Comparison of ENCODE assay signal across 11 mouse cellular contexts in the genomic region with DNA sequence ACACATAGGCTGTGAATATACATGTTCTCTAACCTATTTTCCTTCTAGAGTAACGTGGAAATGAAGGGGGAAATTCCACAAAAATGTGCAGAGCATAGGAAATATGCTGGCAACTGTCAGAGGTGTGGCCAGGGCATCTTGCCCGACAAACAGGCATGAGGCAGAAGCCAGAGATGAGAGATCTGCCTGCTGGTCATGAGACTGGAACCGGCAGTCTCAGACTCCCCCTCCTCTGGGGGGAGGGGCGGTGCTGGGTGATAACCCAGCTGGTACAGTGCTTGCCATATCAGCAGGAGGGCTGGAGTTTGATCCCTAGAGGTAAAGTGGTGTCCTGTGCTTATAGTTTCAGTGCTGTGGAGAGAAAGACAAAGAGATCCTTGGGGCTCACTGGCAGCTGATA. TPM values are rescaled to one million over a fixed set of nuclear protein-coding genes. Genes with fewer than 3 reads are reported as not detected.
A peak's percentile ranks its signal among the peaks of the same experiment; 100 is the strongest.
DNase-seq lines count a peak whose midpoint lies in the region; ATAC-seq lines count a peak whose summit lies in the region.
"Had no signal": no experiment of that assay in that cellular context is flagged by ENCODE, and none has a peak within 500 bp of the region (broad histone marks: within the 10 kb centered on the region; RNA-seq: fewer than 3 reads in every experiment).

No protein-coding gene starts in this region.

- no peak for ATAC-seq in kidney, embryonic 15.5 days (replicated peaks; ENCODE audit: low FRiP score)
- ATAC-seq in megakaryocyte-erythroid progenitor cell, adult 5-6 weeks (replicated peaks; ENCODE audit: low FRiP score, low TSS enrichment, poor library complexity, severe bottlenecking): 0 out of 2 replicates have a peak, but pooled peaks have one; percentile 47
- no peak for ATAC-seq in forebrain, embryonic 14.5 days

- H3K27me3 ChIP-seq in kidney, embryonic 15.5 days: no peaks in the 10 kb centered on the region
- H3K27me3 ChIP-seq in forebrain, embryonic 14.5 days (replicated peaks; ENCODE audit: control insufficient read depth, insufficient read depth, low read length): no peaks in the 10 kb centered on the region
- H3K27me3 ChIP-seq: heart, embryonic 15.5 days had no signal

- peak; percentile 25 to 41 for DNase-seq in kidney, adult 8-10 months
- DNase-seq in ovary, adult 18-20 months (ENCODE audit: low spot score): peak; percentile 18
- DNase-seq in ovary, postnatal 14 days (ENCODE audit: low spot score): no peak
- DNase-seq in R1 (ENCODE audit: low read depth, low spot score): peak; percentile 32
- DNase-seq in forebrain, embryonic 14.5 days (ENCODE audit: low spot score): no peak
- DNase-seq: cerebellum, adult 9-10 months; thymus, postnatal 36 days had no signal

- 36% methylated on average over 4 of the region's 4 CpGs for WGBS in kidney, embryonic 15.5 days
- 43% methylated on average over 4 of the region's 4 CpGs for WGBS in forebrain, embryonic 14.5 days

- no peak overlapping the region for H3K4me3 ChIP-seq in kidney, embryonic 15.5 days (replicated peaks)
- no peak overlapping the region for H3K4me3 ChIP-seq in forebrain, embryonic 14.5 days (ENCODE audit: low read depth, low read length)
- H3K4me3 ChIP-seq: heart, embryonic 15.5 days had no signal

- H3K27ac ChIP-seq in kidney, embryonic 15.5 days: no peak overlapping the region
- no peak overlapping the region for H3K27ac ChIP-seq in forebrain, embryonic 14.5 days (ENCODE audit: low read depth, low read length)
- H3K27ac ChIP-seq: heart, embryonic 15.5 days; liver, embryonic 14.5 days had no signal

- no peak overlapping the region for H3K4me2 ChIP-seq in kidney, embryonic 15.5 days
- H3K4me2 ChIP-seq in forebrain, embryonic 14.5 days (ENCODE audit: low read length): no peak overlapping the region
- H3K4me2 ChIP-seq: heart, embryonic 15.5 days had no signal

- H3K36me3 ChIP-seq in kidney, embryonic 15.5 days: no peaks in the 10 kb centered on the region
- no peaks in the 10 kb centered on the region for H3K36me3 ChIP-seq in forebrain, embryonic 14.5 days (ENCODE audit: control insufficient read depth, insufficient read depth, low read length)
- H3K36me3 ChIP-seq: heart, embryonic 15.5 days had no signal

- H3K9ac ChIP-seq in kidney, embryonic 15.5 days: no peak overlapping the region
- no peak overlapping the region for H3K9ac ChIP-seq in forebrain, embryonic 14.5 days (ENCODE audit: low read length)
- H3K9ac ChIP-seq: heart, embryonic 15.5 days; liver, embryonic 14.5 days had no signal

- no peaks in the 10 kb centered on the region for H3K9me3 ChIP-seq in kidney, embryonic 15.5 days (replicated peaks)
- no peaks in the 10 kb centered on the region for H3K9me3 ChIP-seq in forebrain, embryonic 14.5 days (replicated peaks; ENCODE audit: control insufficient read depth, low read length)
- H3K9me3 ChIP-seq: heart, embryonic 15.5 days had no signal

- H3K4me1 ChIP-seq in kidney, embryonic 15.5 days: peaks cover 3% of the 10 kb centered on the region; the same call in 1 of the 2 replicates
- H3K4me1 ChIP-seq in forebrain, embryonic 14.5 days (ENCODE audit: control insufficient read depth, insufficient read depth, low read length): no peaks in the 10 kb centered on the region

RNA-seq across cellular contexts. Expression of gene Smtn, which starts 46.9 kb away (rescaled TPM):
- polyA plus RNA-seq in kidney, embryonic 15.5 days (2015; fragmentation: Nextera tagmentation; extraction: Ambion mirVana): 89.1 and 110 TPM in 2 replicates
- 3.3 and 4.1 TPM in 2 replicates for total RNA-seq in megakaryocyte-erythroid progenitor cell, adult 5-6 weeks (2014; fragmentation: Nextera tagmentation)
- 0.30 and 1.3 TPM in 2 replicates for total RNA-seq in megakaryocyte-erythroid progenitor cell, adult 5-6 weeks (2017)
- polyA plus RNA-seq in forebrain, embryonic 14.5 days (2014; fragmentation: Nextera tagmentation; extraction: Ambion mirVana): 11.6 and 16.4 TPM in 2 replicates

Comparison
In these comparisons a context has a peak if more than half of its experiments do, and no peak if none do; other contexts are left out.
1. DNase-seq: peak in kidney, adult 8-10 months (2 of 2), ovary, adult 18-20 months (single experiment) and R1 (single experiment); none in ovary, postnatal 14 days (single experiment) and forebrain, embryonic 14.5 days (single experiment).